Mouse (Mus musculus): ENCODE results near the gene Nans.
A peak's percentile ranks its signal among the peaks of the same experiment; 100 is the strongest.

Nans gene

GRCm38 (mm10) chr4:46489028-46489925 lies at the start of gene Nans:
Gene Nans (plus strand): TSS chr4:46489248.
- peak; percentile 97 to 98 for DNase-seq

GRCm38 (mm10) chr4:46442501-46442900 lies 46.5 kb upstream of the Nans start:
- DNase-seq, result no peak

GRCm38 (mm10) chr4:46445237-46445945 lies 43.7 kb upstream of the Nans start:
- no peak for DNase-seq

- DNase-seq, result no peak
These were observed 41.6 kb upstream of the Nans start for GRCm38 (mm10) chr4:46447461-46447860.

GRCm38 (mm10) chr4:46448886-46449285 lies 40.2 kb upstream of the Nans start:
- DNase-seq, result no peak

GRCm38 (mm10) chr4:46450020-46450518 lies 39.0 kb upstream of the Nans start:
- no peak for DNase-seq

GRCm38 (mm10) chr4:46450519-46451131 lies 38.4 kb upstream of the Nans start, which contains the start of gene Anp32b:
Gene Anp32b (plus strand): TSS chr4:46450902.
- peak; percentile 91 to 95 for DNase-seq

- peak; percentile 72 to 85 for DNase-seq
These were observed 37.7 kb upstream of the Nans start for GRCm38 (mm10) chr4:46451240-46451757.

- peak; percentile 69 to 88 for DNase-seq
These were observed 37.1 kb upstream of the Nans start for GRCm38 (mm10) chr4:46451758-46452480.

GRCm38 (mm10) chr4:46452481-46452850 lies 36.6 kb upstream of the Nans start:
- peak; percentile 49 to 83 for DNase-seq

- no peak for DNase-seq
These were observed 36.0 kb upstream of the Nans start for GRCm38 (mm10) chr4:46452855-46453719.

GRCm38 (mm10) chr4:46454097-46454864 lies 34.8 kb upstream of the Nans start:
- DNase-seq, result no peak

GRCm38 (mm10) chr4:46456762-46457161 lies 32.3 kb upstream of the Nans start:
- no peak for DNase-seq

- no peak for DNase-seq
These were observed 31.9 kb upstream of the Nans start for GRCm38 (mm10) chr4:46457186-46457585.

- DNase-seq, result no peak
These were observed 30.6 kb upstream of the Nans start for GRCm38 (mm10) chr4:46458411-46458810.

GRCm38 (mm10) chr4:46463130-46463830 lies 25.8 kb upstream of the Nans start:
- DNase-seq, result peak; percentile 50 to 55

GRCm38 (mm10) chr4:46465740-46466139 lies 23.3 kb upstream of the Nans start:
- DNase-seq, result no peak

GRCm38 (mm10) chr4:46475101-46475500 lies 13.9 kb upstream of the Nans start:
- no peak for DNase-seq

GRCm38 (mm10) chr4:46479081-46479480 lies 10.0 kb upstream of the Nans start:
- DNase-seq, result no peak

All from kidney, postnatal 25 days (tissue).